Mouse (Mus musculus) retina, embryonic 14.5 days (tissue): ENCODE data around the gene Fndc3b.

ENCODE experiments used
- DNase-seq: peaks from one replicate; pipeline ENCODE4 v3.0.0-alpha.2; 2015; ENCODE audit warnings: low spot score

Gene Fndc3b

GRCm38 (mm10) chr3:27709096-27709905 lies 1.8 kb downstream of the Fndc3b start:
- peak; percentile 43 for DNase-seq

- peak; percentile 10 for DNase-seq
These were observed 2.5 kb downstream of the Fndc3b start for GRCm38 (mm10) chr3:27708581-27708980.

- DNase-seq: no peak
These were observed 5.3 kb downstream of the Fndc3b start for GRCm38 (mm10) chr3:27705761-27706160.

- no peak for DNase-seq
These were observed 6.1 kb downstream of the Fndc3b start for GRCm38 (mm10) chr3:27705056-27705455.

- DNase-seq: no peak
These were observed 6.5 kb downstream of the Fndc3b start for GRCm38 (mm10) chr3:27704641-27705040.

- no peak for DNase-seq
These were observed 7.6 kb downstream of the Fndc3b start for GRCm38 (mm10) chr3:27703531-27703930.

- DNase-seq: no peak
These were observed 8.0 kb downstream of the Fndc3b start for GRCm38 (mm10) chr3:27703081-27703480.

- DNase-seq: no peak
These were observed 12.4 kb downstream of the Fndc3b start for GRCm38 (mm10) chr3:27698671-27699070.

- no peak for DNase-seq
These were observed 14.7 kb downstream of the Fndc3b start for GRCm38 (mm10) chr3:27696449-27696797.

GRCm38 (mm10) chr3:27695612-27696448 lies 15.3 kb downstream of the Fndc3b start:
- no peak for DNase-seq

- DNase-seq: no peak
These were observed 16.5 kb downstream of the Fndc3b start for GRCm38 (mm10) chr3:27694586-27694985.

- no peak for DNase-seq
These were observed 17.0 kb downstream of the Fndc3b start for GRCm38 (mm10) chr3:27694111-27694510.

- DNase-seq: no peak
These were observed 19.5 kb downstream of the Fndc3b start for GRCm38 (mm10) chr3:27691486-27692160.

- no peak for DNase-seq
These were observed 21.1 kb downstream of the Fndc3b start for GRCm38 (mm10) chr3:27690030-27690429.

GRCm38 (mm10) chr3:27689149-27689865 lies 21.8 kb downstream of the Fndc3b start:
- no peak for DNase-seq

GRCm38 (mm10) chr3:27686732-27687491 lies 24.2 kb downstream of the Fndc3b start:
- DNase-seq: no peak

- no peak for DNase-seq
These were observed 25.4 kb downstream of the Fndc3b start for GRCm38 (mm10) chr3:27685650-27686208.

- DNase-seq: no peak
These were observed 26.0 kb downstream of the Fndc3b start for GRCm38 (mm10) chr3:27685134-27685533.

- no peak for DNase-seq
These were observed 27.7 kb downstream of the Fndc3b start for GRCm38 (mm10) chr3:27683374-27683773.

GRCm38 (mm10) chr3:27677574-27677973 lies 33.5 kb downstream of the Fndc3b start:
- DNase-seq: no peak

- no peak for DNase-seq
These were observed 37.4 kb downstream of the Fndc3b start for GRCm38 (mm10) chr3:27673660-27674059.
